In genomic region chr13:41073819-41074218, GRCm38 (mm10) we compare ENCODE assay signal across 28 mouse cellular contexts. TPM values are rescaled to one million over a fixed set of nuclear protein-coding genes. Genes with fewer than 3 reads are reported as not detected.
DNase-seq lines count a peak whose midpoint lies in the region; ATAC-seq and TF ChIP-seq lines count a peak whose summit lies in the region.
"Had no signal": no experiment of that assay in that cellular context is flagged by ENCODE, and none has a peak within 500 bp of the region (broad histone marks: within the 10 kb centered on the region; RNA-seq: fewer than 3 reads in every experiment).

No protein-coding gene starts in this region.

- peak; percentile 23 for DNase-seq in lung, postnatal 36 days
- DNase-seq in lung, postnatal 4 days = no peak
- no peak for DNase-seq in gastrocnemius, postnatal 36 days
- DNase-seq: adrenal gland, adult 8-10 months; adrenal gland, postnatal 25 days; cerebellum, adult 18-20 months; cerebellum, adult 9-10 months; cerebellum, postnatal 14 days; gastrocnemius, postnatal 10 days; heart, adult 18-20 months; heart, postnatal 10 days; heart, postnatal 36 days had no signal

- intact Hi-C loops in gastrocnemius, postnatal 36 days (cut with DNase I) = no loop called here

- WGBS in macrophage (ENCODE audit: missing documents) = 46% methylated on average over 5 of the region's 5 CpGs

- no peaks in the 10 kb centered on the region for H3K79me2 ChIP-seq in macrophage (ENCODE audit: inconsistent target)

- H3K4me1 ChIP-seq in bone marrow macrophage, adult 2 months (ENCODE audit: control insufficient read depth, insufficient read depth, low read length) = peaks cover 21% of the 10 kb centered on the region
- H3K4me1 ChIP-seq: embryonic facial prominence, embryonic 12.5 days; heart, embryonic 15.5 days had no signal

- peak overlapping the region; percentile 98 for H3K27ac ChIP-seq in bone marrow macrophage, adult 2 months (ENCODE audit: insufficient read depth, low read depth, low read length)
- peak overlapping the region; percentile 79 for H3K27ac ChIP-seq in macrophage
- H3K27ac ChIP-seq: embryonic facial prominence, embryonic 12.5 days; embryonic facial prominence, embryonic 15.5 days; forebrain, embryonic 12.5 days; heart, embryonic 15.5 days; hindbrain, embryonic 10.5 days; hindbrain, embryonic 13.5 days had no signal

- no peak overlapping the region for H3K4me3 ChIP-seq in bone marrow macrophage, adult 2 months (ENCODE audit: insufficient read depth, low read length)
- H3K4me3 ChIP-seq in macrophage (ENCODE audit: inconsistent target) = no peak overlapping the region
- H3K4me3 ChIP-seq: embryonic facial prominence, embryonic 12.5 days; embryonic facial prominence, embryonic 15.5 days; forebrain, embryonic 12.5 days; heart, embryonic 12.5 days; heart, embryonic 15.5 days; hindbrain, embryonic 10.5 days; hindbrain, embryonic 13.5 days had no signal

- no peaks in the 10 kb centered on the region for H3K36me3 ChIP-seq in macrophage (ENCODE audit: inconsistent target)
- H3K36me3 ChIP-seq: embryonic facial prominence, embryonic 12.5 days; embryonic facial prominence, embryonic 15.5 days; forebrain, embryonic 12.5 days; heart, embryonic 12.5 days; heart, embryonic 15.5 days; hindbrain, embryonic 10.5 days; hindbrain, embryonic 13.5 days had no signal

- no peak for TF ChIP-seq CTCF in bone marrow macrophage, adult 2 months (IDR thresholded peaks at IDR 0.05; ENCODE audit: low read depth, low read length)

- peak; percentile 60 for ATAC-seq in monocyte, adult 5-6 weeks (replicated peaks; ENCODE audit: insufficient number of reproducible peaks, low FRiP score, low TSS enrichment, poor library complexity, severe bottlenecking)
- ATAC-seq in erythroid progenitor cell, adult 5-6 weeks (replicated peaks; ENCODE audit: low FRiP score, poor library complexity, severe bottlenecking) = no peak
- ATAC-seq: activated CD4-positive, CD25-positive, alpha-beta regulatory T cell, adult 4 months; forebrain, embryonic 16.5 days; hindbrain, embryonic 16.5 days had no signal

- TF ChIP-seq POLR2A in bone marrow macrophage, adult 2 months (IDR thresholded peaks at IDR 0.05; ENCODE audit: borderline replicate concordance, low read depth, low read length) = no peak

RNA-seq across cellular contexts. Expression of gene Mak, which starts 5.7 kb away (rescaled TPM):
- 1.5 and 2.8 TPM in 2 replicates for polyA plus RNA-seq in bone marrow macrophage, adult 2 months (2012; ENCODE audit: insufficient read depth, insufficient read length, missing spikeins)
- 1 to 10 TPM in 18 of 26 experiments, under 1 TPM in 7, not detected in 1; 0.46 to 4.7 (median 1.7) TPM for total RNA-seq in macrophage (2018; cell fraction: chromatin; rRNA removed)
- total RNA-seq in macrophage (2018; cell fraction: cytosol; rRNA removed) = 1 to 10 TPM in 18 of 26 experiments, under 1 TPM in 8; 0.43 to 2.3 (median 1.2) TPM
- 1 to 10 TPM in 23 of 26 experiments, under 1 TPM in 3; 0.34 to 5.8 (median 2.9) TPM for total RNA-seq in macrophage (2018; cell fraction: nucleus; rRNA removed)
- polyA plus RNA-seq in macrophage (2018) = 0.63 to 2.3 TPM (median 1.2 TPM) in 3 replicates
- total RNA-seq in monocyte, adult 5-6 weeks (2017) = 0.19 TPM in 1 of 3 replicates, not detected in the others
- not detected for total RNA-seq in gastrocnemius, postnatal 36 days (2021)
- total RNA-seq in erythroid progenitor cell, adult 5-6 weeks (2015; ENCODE audit: low replicate concordance) = not detected in 2 replicates
- total RNA-seq in erythroid progenitor cell, adult 5-6 weeks (2017; ENCODE audit: low replicate concordance) = not detected in 2 replicates
- total RNA-seq: adrenal gland, postnatal 25 days; gastrocnemius, adult 18-20 months; gastrocnemius, postnatal 10 days; gastrocnemius, postnatal 4 days; heart, postnatal 10 days; heart, postnatal 36 days had no signal

RNA-seq across cellular contexts. Expression of gene Gcm2, which starts 37.0 kb away (rescaled TPM):
- 0.66 and 1.1 TPM in 2 replicates for polyA plus RNA-seq in bone marrow macrophage, adult 2 months (2012; ENCODE audit: insufficient read depth, insufficient read length, missing spikeins)
- not detected for total RNA-seq in macrophage (2018; cell fraction: chromatin; rRNA removed)
- total RNA-seq in macrophage (2018; cell fraction: cytosol; rRNA removed) = not detected
- total RNA-seq in macrophage (2018; cell fraction: nucleus; rRNA removed) = not detected
- not detected in 3 replicates for polyA plus RNA-seq in macrophage (2018)
- not detected in 3 replicates for total RNA-seq in monocyte, adult 5-6 weeks (2017)
- total RNA-seq in gastrocnemius, postnatal 36 days (2021) = not detected
- total RNA-seq in erythroid progenitor cell, adult 5-6 weeks (2015; ENCODE audit: low replicate concordance) = not detected in 2 replicates
- not detected in 2 replicates for total RNA-seq in erythroid progenitor cell, adult 5-6 weeks (2017; ENCODE audit: low replicate concordance)
- total RNA-seq: adrenal gland, adult 8-10 months; adrenal gland, postnatal 25 days; gastrocnemius, adult 18-20 months; gastrocnemius, postnatal 10 days; gastrocnemius, postnatal 4 days; heart, adult 18-20 months; heart, postnatal 10 days; heart, postnatal 36 days had no signal
- polyA plus RNA-seq: embryonic facial prominence, embryonic 15.5 days; forebrain, embryonic 12.5 days; forebrain, embryonic 16.5 days; heart, embryonic 12.5 days; heart, embryonic 15.5 days; hindbrain, embryonic 10.5 days; hindbrain, embryonic 13.5 days; hindbrain, embryonic 16.5 days had no signal

RNA-seq across cellular contexts. Expression of gene Sycp2l, which starts 40.3 kb away (rescaled TPM):
- polyA plus RNA-seq in bone marrow macrophage, adult 2 months (2012; ENCODE audit: insufficient read depth, insufficient read length, missing spikeins) = not detected in 2 replicates
- under 1 TPM in 1 of 26 experiments, not detected in 25; 0.31 TPM for total RNA-seq in macrophage (2018; cell fraction: chromatin; rRNA removed)
- under 1 TPM in 1 of 26 experiments, not detected in 25; 0.05 TPM for total RNA-seq in macrophage (2018; cell fraction: cytosol; rRNA removed)
- under 1 TPM in 1 of 26 experiments, not detected in 25; 0.31 TPM for total RNA-seq in macrophage (2018; cell fraction: nucleus; rRNA removed)
- polyA plus RNA-seq in macrophage (2018) = not detected in 3 replicates
- total RNA-seq in monocyte, adult 5-6 weeks (2017) = not detected in 3 replicates
- not detected for total RNA-seq in gastrocnemius, postnatal 36 days (2021)
- not detected in 2 replicates for total RNA-seq in erythroid progenitor cell, adult 5-6 weeks (2015; ENCODE audit: low replicate concordance)
- total RNA-seq in erythroid progenitor cell, adult 5-6 weeks (2017; ENCODE audit: low replicate concordance) = not detected in 2 replicates
- total RNA-seq: adrenal gland, adult 8-10 months; adrenal gland, postnatal 25 days; gastrocnemius, adult 18-20 months; gastrocnemius, postnatal 10 days; gastrocnemius, postnatal 4 days; heart, adult 18-20 months; heart, postnatal 10 days; heart, postnatal 36 days had no signal
- polyA plus RNA-seq: embryonic facial prominence, embryonic 15.5 days; forebrain, embryonic 12.5 days; forebrain, embryonic 16.5 days; heart, embryonic 12.5 days; heart, embryonic 15.5 days; hindbrain, embryonic 10.5 days; hindbrain, embryonic 13.5 days had no signal

RNA-seq across cellular contexts. Expression of gene Tmem14c, which starts 57.7 kb away (rescaled TPM):
- 155 and 161 TPM in 2 replicates for polyA plus RNA-seq in bone marrow macrophage, adult 2 months (2012; ENCODE audit: insufficient read depth, insufficient read length, missing spikeins)
- total RNA-seq in macrophage (2018; cell fraction: chromatin; rRNA removed) = 10 to 100 TPM in 12 of 26 experiments, 1 to 10 TPM in 14; 3.5 to 28.7 (median 9.6) TPM
- total RNA-seq in macrophage (2018; cell fraction: cytosol; rRNA removed) = 100 to 1,000 TPM; 130 to 190 (median 169) TPM
- total RNA-seq in macrophage (2018; cell fraction: nucleus; rRNA removed) = 10 to 100 TPM; 15.1 to 95.1 (median 42.2) TPM
- 94.0 to 197 TPM (median 189 TPM) in 3 replicates for polyA plus RNA-seq in macrophage (2018)
- total RNA-seq in monocyte, adult 5-6 weeks (2017) = 116 to 148 TPM (median 143 TPM) in 3 replicates
- 10 to 100 TPM; 68.4 to 75.3 TPM for total RNA-seq in gastrocnemius, postnatal 36 days (2021)
- total RNA-seq in erythroid progenitor cell, adult 5-6 weeks (2015; ENCODE audit: low replicate concordance) = 628 and 784 TPM in 2 replicates
- 461 and 723 TPM in 2 replicates for total RNA-seq in erythroid progenitor cell, adult 5-6 weeks (2017; ENCODE audit: low replicate concordance)
